Comparison of ENCODE assay signal across 8 mouse cellular contexts in the genomic region with DNA sequence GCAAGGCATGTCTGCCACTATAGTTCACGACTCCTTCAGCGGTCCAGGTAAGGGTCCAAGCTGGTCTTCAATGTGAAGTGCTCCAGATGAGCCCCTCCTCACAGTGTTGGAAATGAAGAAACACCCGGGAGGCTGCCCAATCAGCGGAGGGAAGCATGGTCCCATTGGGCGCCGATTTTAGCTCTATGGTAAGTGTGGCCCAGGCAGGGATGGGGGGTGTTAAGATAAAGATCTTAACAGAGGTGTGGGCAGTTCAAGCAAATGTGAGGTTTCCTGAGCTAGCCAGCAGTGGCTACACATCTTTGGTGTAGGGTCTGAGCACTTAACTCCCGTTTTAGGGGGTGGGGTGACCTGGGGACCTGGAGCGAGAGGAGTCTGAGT. TPM values are rescaled to one million over a fixed set of nuclear protein-coding genes. Genes with fewer than 3 reads are reported as not detected.
A peak's percentile ranks its signal among the peaks of the same experiment; 100 is the strongest.
DNase-seq lines count a peak whose midpoint lies in the region; ATAC-seq and TF ChIP-seq lines count a peak whose summit lies in the region.

No protein-coding gene starts in this region.

- H3K4me1 ChIP-seq in heart, embryonic 11.5 days (ENCODE audit: control insufficient read depth, insufficient read depth, low read length): no peaks in the 10 kb centered on the region
- peaks cover 5% of the 10 kb centered on the region for H3K4me1 ChIP-seq in testis, adult 2 months (ENCODE audit: control insufficient read depth, insufficient read depth, low read length)
- H3K4me1 ChIP-seq in liver, embryonic 11.5 days (replicated peaks; ENCODE audit: control insufficient read depth, insufficient read depth, low read length): no peaks in the 10 kb centered on the region
- H3K4me1 ChIP-seq in stomach, postnatal 0 days (replicated peaks; ENCODE audit: control insufficient read depth, insufficient read depth): no peaks in the 10 kb centered on the region

- peak overlapping the region; percentile 74 for H3K4me2 ChIP-seq in heart, embryonic 11.5 days
- H3K4me2 ChIP-seq in liver, embryonic 11.5 days: peak overlapping the region; percentile 74
- peak overlapping the region; percentile 77 for H3K4me2 ChIP-seq in stomach, postnatal 0 days (replicated peaks; ENCODE audit: low read depth)

- 3% methylated on average over 8 of the region's 8 CpGs for WGBS in heart, embryonic 11.5 days (ENCODE audit: insufficient replicate concordance)
- 7% methylated on average over 8 of the region's 8 CpGs for WGBS in liver, embryonic 11.5 days
- WGBS in stomach, postnatal 0 days: 6% methylated on average over 8 of the region's 8 CpGs

- TF ChIP-seq POLR2A in testis, adult 2 months (IDR thresholded peaks at IDR 0.05; ENCODE audit: control insufficient read depth, low read depth, low read length): no peak

- 0 out of 2 replicates have a peak, but pooled peaks have one; percentile 16 for ATAC-seq in heart, embryonic 11.5 days (replicated peaks; ENCODE audit: insufficient number of reproducible peaks, low FRiP score, low TSS enrichment)
- peak; percentile 55 for ATAC-seq in liver, embryonic 11.5 days (replicated peaks; ENCODE audit: low FRiP score)
- no peak; the same call in 1 of the 2 replicates for ATAC-seq in stomach, postnatal 0 days (ENCODE audit: low FRiP score, low TSS enrichment)

- peak overlapping the region; percentile 78 for H3K9ac ChIP-seq in heart, embryonic 11.5 days (ENCODE audit: low read depth, low read length)
- no peak overlapping the region for H3K9ac ChIP-seq in liver, embryonic 11.5 days (ENCODE audit: low read depth, low read length)
- H3K9ac ChIP-seq in stomach, postnatal 0 days (ENCODE audit: low read length): peak overlapping the region; percentile 85

- TF ChIP-seq CTCF in testis, adult 2 months (IDR thresholded peaks at IDR 0.05; ENCODE audit: control insufficient read depth, insufficient read depth, insufficient replicate concordance, low read depth, low read length): no peak
- no peak for TF ChIP-seq CTCF in stomach, postnatal 0 days (IDR thresholded peaks at IDR 0.05; ENCODE audit: low read depth)

- no peak for DNase-seq in heart, postnatal 4 days
- DNase-seq in testis, postnatal 14 days (ENCODE audit: low spot score): no peak
- no peak for DNase-seq in liver, embryonic 11.5 days (ENCODE audit: low spot score)
- DNase-seq in stomach, postnatal 0 days (ENCODE audit: low spot score): no peak
- no peak for DNase-seq in adrenal gland, postnatal 4 days (ENCODE audit: low spot score in 2 of 2)
- DNase-seq in gastrocnemius, postnatal 10 days: no peak

- H3K27ac ChIP-seq in heart, embryonic 11.5 days (ENCODE audit: low read depth, low read length): no peak overlapping the region
- no peak overlapping the region for H3K27ac ChIP-seq in testis, adult 2 months (ENCODE audit: control insufficient read depth, insufficient read depth, low read depth, low read length)
- no peak overlapping the region for H3K27ac ChIP-seq in liver, embryonic 11.5 days (ENCODE audit: low read depth, low read length)
- H3K27ac ChIP-seq in stomach, postnatal 0 days (replicated peaks): peak overlapping the region; percentile 90; the same call in 1 of the 2 replicates

- no peak for TF ChIP-seq EP300 in stomach, postnatal 0 days (optimal IDR thresholded peaks at IDR 0.05)

- peaks cover 8% of the 10 kb centered on the region; the same call in 1 of the 2 replicates for H3K27me3 ChIP-seq in heart, embryonic 11.5 days (ENCODE audit: control insufficient read depth, insufficient read depth, low read length)
- peaks cover 3% of the 10 kb centered on the region; the same call in 1 of the 2 replicates for H3K27me3 ChIP-seq in testis, adult 2 months (ENCODE audit: control insufficient read depth, insufficient read depth, low read length)
- peaks cover 13% of the 10 kb centered on the region for H3K27me3 ChIP-seq in liver, embryonic 11.5 days (replicated peaks; ENCODE audit: control insufficient read depth, insufficient read depth, low read length)
- no peaks in the 10 kb centered on the region for H3K27me3 ChIP-seq in stomach, postnatal 0 days (ENCODE audit: control insufficient read depth, insufficient read depth, low read length)

- no peaks in the 10 kb centered on the region for H3K9me3 ChIP-seq in heart, embryonic 11.5 days (replicated peaks; ENCODE audit: control insufficient read depth, low read length)
- H3K9me3 ChIP-seq in liver, embryonic 11.5 days (ENCODE audit: control insufficient read depth, low read length): no peaks in the 10 kb centered on the region
- H3K9me3 ChIP-seq in stomach, postnatal 0 days (ENCODE audit: control insufficient read depth, low read length): no peaks in the 10 kb centered on the region

- H3K36me3 ChIP-seq in heart, embryonic 11.5 days (ENCODE audit: control insufficient read depth, insufficient read depth, low read length): no peaks in the 10 kb centered on the region
- H3K36me3 ChIP-seq in testis, adult 2 months (ENCODE audit: control insufficient read depth, insufficient read depth, low read length): no peaks in the 10 kb centered on the region
- no peaks in the 10 kb centered on the region for H3K36me3 ChIP-seq in liver, embryonic 11.5 days (ENCODE audit: control insufficient read depth, insufficient read depth, low read length)
- no peaks in the 10 kb centered on the region for H3K36me3 ChIP-seq in stomach, postnatal 0 days (ENCODE audit: control insufficient read depth, insufficient read depth, low read length)

- peak overlapping the region; percentile 63 for H3K4me3 ChIP-seq in heart, embryonic 11.5 days (ENCODE audit: low read depth, low read length)
- H3K4me3 ChIP-seq in testis, adult 2 months (ENCODE audit: control insufficient read depth, low read depth, low read length): peak overlapping the region; percentile 83
- peak overlapping the region; percentile 62 for H3K4me3 ChIP-seq in liver, embryonic 11.5 days (ENCODE audit: low read depth, low read length)
- H3K4me3 ChIP-seq in stomach, postnatal 0 days (ENCODE audit: low read depth, low read length): peak overlapping the region; percentile 71

RNA-seq across cellular contexts. Expression of a gene that starts 0.3 kb away (rescaled TPM):
- 1.5 and 2.2 TPM in 2 replicates for polyA plus RNA-seq in heart, embryonic 11.5 days (2014; fragmentation: Nextera tagmentation; extraction: Ambion mirVana)
- 1 to 10 TPM; 3.2 to 4.2 TPM for total RNA-seq in heart, postnatal 4 days (2021)
- 0.25 and 0.65 TPM in 2 replicates for polyA plus RNA-seq in testis, adult 2 months (2012; rRNA removed)
- 0.34 and 1.2 TPM in 2 replicates for polyA plus RNA-seq in liver, embryonic 11.5 days (2014; fragmentation: Nextera tagmentation; extraction: Ambion mirVana)
- polyA plus RNA-seq in stomach, postnatal 0 days (2015; fragmentation: Nextera tagmentation; extraction: Ambion mirVana): 0.38 and 0.47 TPM in 2 replicates
- total RNA-seq in adrenal gland, postnatal 4 days (2021): 1 to 10 TPM; 4.5 to 5.0 TPM
- 1 to 10 TPM; 1.6 to 3.2 TPM for total RNA-seq in gastrocnemius, postnatal 10 days (2021)
